Mouse (Mus musculus) liver, embryonic 14.5 days (tissue): ENCODE measurements around the gene Pus10. TPM values are rescaled to one million over a fixed set of nuclear protein-coding genes. Genes with fewer than 3 reads are reported as not detected.
"Not testable (repeated sequence)": the region's sequence is repeated elsewhere in the genome, so short reads cannot be mapped to it uniquely, and the experiment has no call there.

Source experiments
- ATAC-seq: fragments of 200-750 bp; cut with Nextera tagmentation; 2 replicates; pipeline ENCODE4 v1.8.0; 2017; ENCODE audit warnings: moderate number of reproducible peaks, mild to moderate bottlenecking, moderate library complexity; ENCODE audit not compliant: insufficient read depth
- DNase-seq, 3 experiments: peaks; one replicate each; pipeline ENCODE4 v3.0.0-alpha.2; 2012 to 2013; ENCODE audit warnings: low read depth in 3 of 3, low spot score in 3 of 3
- H3K27ac ChIP-seq: fragments of 300-500 bp; sonication (generic); 2 replicates; pipeline ENCODE4 v1.5.1; 2014; ENCODE audit warnings: moderate library complexity, mild to moderate bottlenecking, control low read depth, inconsistent platforms
- H3K27me3 ChIP-seq: fragments of 300-500 bp; sonication (generic); 2 replicates; pipeline ENCODE4 v1.6.1; 2014; ENCODE audit warnings: mild to moderate bottlenecking, low read length, moderate library complexity; ENCODE audit not compliant: control insufficient read depth, insufficient read depth
- H3K36me3 ChIP-seq: fragments of 300-500 bp; sonication (generic); replicated peaks from 2 replicates; pipeline ENCODE4 v1.6.1; 2014; ENCODE audit warnings: low read depth; ENCODE audit not compliant: control insufficient read depth, insufficient read depth
- H3K4me1 ChIP-seq, 2 experiments: fragments of 200-500 bp in 1 of 2; fragments of 300-500 bp in 1 of 2; sonication (generic) in 1 of 2; replicated peaks; 2 replicates each; pipeline ENCODE4 v1.6.1; 2012 to 2014; ENCODE audit warnings: antibody characterized with exemption in 1 of 2, inconsistent platforms in 1 of 2, low read length in 1 of 2; ENCODE audit not compliant: control insufficient read depth in 2 of 2, insufficient read depth in 2 of 2
- H3K4me2 ChIP-seq: fragments of 300-500 bp; sonication (generic); 2 replicates; pipeline ENCODE4 v1.6.1; 2014; ENCODE audit warnings: low read depth, mild to moderate bottlenecking, control low read depth, moderate library complexity
- H3K4me3 ChIP-seq, 2 experiments: fragments of 200-500 bp in 1 of 2; fragments of 300-500 bp in 1 of 2; sonication (generic) in 1 of 2; 2 replicates each; pipeline ENCODE4 v1.5.1; 2012 to 2014; ENCODE audit warnings: low read depth in 2 of 2, low read length in 2 of 2, mild to moderate bottlenecking in 2 of 2, control low read depth in 1 of 2, inconsistent platforms in 1 of 2, moderate library complexity in 1 of 2; ENCODE audit not compliant: insufficient read depth in 1 of 2
- H3K9ac ChIP-seq: fragments of 300-500 bp; sonication (generic); replicated peaks from 2 replicates; pipeline ENCODE4 v1.6.1; 2014; ENCODE audit warnings: mild to moderate bottlenecking, control low read depth, moderate library complexity
- H3K9me3 ChIP-seq: fragments of 300-500 bp; sonication (generic); 2 replicates; pipeline ENCODE4 v1.6.1; 2016; ENCODE audit warnings: low read length, mixed read lengths; ENCODE audit not compliant: control insufficient read depth
- CTCF ChIP-seq: IDR thresholded peaks from 2 replicates; pipeline ENCODE4 v1.5.1; 2016; ENCODE audit warnings: antibody characterized with exemption, low read depth, control low read depth
- EP300 ChIP-seq: IDR thresholded peaks from 2 replicates; pipeline ENCODE4 v1.6.1; 2016; ENCODE audit warnings: antibody characterized with exemption, low read depth
- WGBS: fragments of 180-500 bp; shearing (Covaris S2); extraction: QIAGEN DNeasy Blood & Tissue Kit; methylation state at CpG from one replicate; pipeline ENCODE4 v1.1.7; 2014; ENCODE audit not compliant: insufficient replicate concordance; 5-methylcytosine and 5-hydroxymethylcytosine counted together
- polyA plus RNA-seq, 2 experiments: library from polyadenylated mRNA; depleted of rRNA in 1 of 2; stranded (reverse) in 1 of 2; unstranded in 1 of 2; fragments of >200 nt; fragmentation: Nextera tagmentation in 1 of 2; extraction: Ambion mirVana in 1 of 2; gene quantifications; 2 replicates each; pipeline versions ENCODE4 v1.2.1 to v1.2.3; 2012 to 2014

Pus10 gene
- polyA plus RNA-seq, 2 experiments = 6.1 to 13.6 TPM

DNA sequence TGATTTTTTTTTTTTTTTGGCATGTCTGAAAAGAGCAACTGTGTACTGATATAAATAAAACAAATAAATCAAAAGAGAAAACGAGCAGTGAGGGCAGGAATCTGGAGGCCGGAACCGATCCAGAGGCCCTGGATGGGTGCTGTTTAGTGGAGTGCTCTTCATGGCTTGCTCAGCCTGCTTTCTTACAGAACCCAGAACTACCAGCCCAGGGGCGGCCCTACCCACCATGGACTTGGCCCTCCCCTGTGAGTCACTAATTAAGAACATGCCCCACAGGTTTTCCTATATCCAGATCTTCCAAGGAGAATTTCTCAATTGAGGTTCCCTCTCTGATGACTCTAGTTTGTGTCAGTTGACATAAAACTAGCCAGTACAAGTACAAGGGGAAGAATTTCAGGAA lies 80.6 kb downstream of the Pus10 start:
- TF ChIP-seq EP300 = no peak
- TF ChIP-seq CTCF = no peak
- ATAC-seq = no peak

DNA sequence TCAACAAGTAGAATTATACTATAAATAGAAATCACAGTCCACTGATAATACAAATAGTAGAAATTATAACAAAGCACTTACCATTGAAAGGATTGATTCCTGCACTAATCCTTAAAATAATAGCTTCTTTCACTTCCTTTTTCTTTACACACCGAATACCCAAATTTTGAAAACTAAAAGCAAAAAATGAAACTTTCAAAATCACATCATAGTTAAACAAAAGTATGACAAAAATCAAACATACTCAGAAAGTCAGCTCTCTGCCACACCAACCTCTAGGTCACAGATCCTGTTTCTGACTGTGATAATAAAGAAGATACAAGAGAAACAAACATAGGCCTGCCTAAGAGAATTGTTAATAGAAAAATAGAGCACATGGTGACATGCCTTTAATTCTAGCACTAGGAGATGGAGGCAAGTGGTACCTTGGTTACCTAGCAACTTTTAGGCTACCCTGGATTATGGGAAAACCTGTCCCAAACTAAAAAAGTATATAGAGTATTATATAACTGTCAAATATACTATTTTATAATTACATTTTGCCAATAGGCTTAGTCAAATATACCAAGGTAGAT lies 87.7 kb downstream of the Pus10 start:
- WGBS = 64% methylated on average over 1 of the region's 1 CpGs
- no peaks in the 10 kb centered on the region for H3K36me3 ChIP-seq
- H3K27ac ChIP-seq = no peak overlapping the region
- H3K4me1 ChIP-seq = no peaks in the 10 kb centered on the region
- no peak for DNase-seq
- no peaks in the 10 kb centered on the region for H3K9me3 ChIP-seq
- ATAC-seq = no peak
- no peak overlapping the region for H3K4me3 ChIP-seq
- TF ChIP-seq EP300 (no peak), CTCF (no peak)
- H3K27me3 ChIP-seq = no peaks in the 10 kb centered on the region
- H3K9ac ChIP-seq = no peak overlapping the region
- no peak overlapping the region for H3K4me2 ChIP-seq

More for the DNA sequence above, 80.6 kb downstream of the Pus10 start:
- Histone ChIP-seq H3K4me2 (no peak overlapping the region), H3K9ac (no peak overlapping the region), H3K4me1 (peaks cover 0 to 3% of the 10 kb centered on the region in 2 experiments; a peak in 1 of 4 replicates), H3K27me3 (no peaks in the 10 kb centered on the region), H3K27ac (no peak overlapping the region), H3K9me3 (no peaks in the 10 kb centered on the region), H3K4me3 (no peak overlapping the region), H3K36me3 (no peaks in the 10 kb centered on the region)
- 63% methylated on average over 4 of the region's 4 CpGs for WGBS
- DNase-seq = no peak

DNA sequence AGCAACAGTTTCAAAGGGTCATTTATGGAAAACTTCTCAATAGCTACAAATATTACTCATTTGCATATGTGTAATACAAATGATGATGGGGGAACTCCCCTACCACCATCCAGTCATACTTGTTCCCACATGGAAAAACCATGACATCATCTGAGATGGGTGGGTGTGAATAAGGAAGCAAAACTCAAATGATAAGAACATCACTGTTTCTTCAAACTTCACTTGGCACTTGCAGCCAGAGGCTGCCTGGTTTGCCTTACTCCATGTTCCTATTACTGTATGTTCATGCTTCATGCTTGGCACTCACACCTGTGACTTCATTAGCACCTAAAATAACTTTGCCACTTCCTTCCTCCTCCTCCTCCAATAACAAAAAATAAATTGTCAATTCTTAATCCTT lies 88.9 kb downstream of the Pus10 start:
- Histone ChIP-seq H3K4me3 (no peak overlapping the region), H3K36me3 (no peaks in the 10 kb centered on the region), H3K27ac (no peak overlapping the region), H3K4me2 (no peak overlapping the region), H3K9ac (no peak overlapping the region), H3K9me3 (no peaks in the 10 kb centered on the region), H3K4me1 (no peaks in the 10 kb centered on the region), H3K27me3 (no peaks in the 10 kb centered on the region)
- ATAC-seq (no peak), DNase-seq (no peak)
- TF ChIP-seq EP300 (no peak), CTCF (no peak)

DNA sequence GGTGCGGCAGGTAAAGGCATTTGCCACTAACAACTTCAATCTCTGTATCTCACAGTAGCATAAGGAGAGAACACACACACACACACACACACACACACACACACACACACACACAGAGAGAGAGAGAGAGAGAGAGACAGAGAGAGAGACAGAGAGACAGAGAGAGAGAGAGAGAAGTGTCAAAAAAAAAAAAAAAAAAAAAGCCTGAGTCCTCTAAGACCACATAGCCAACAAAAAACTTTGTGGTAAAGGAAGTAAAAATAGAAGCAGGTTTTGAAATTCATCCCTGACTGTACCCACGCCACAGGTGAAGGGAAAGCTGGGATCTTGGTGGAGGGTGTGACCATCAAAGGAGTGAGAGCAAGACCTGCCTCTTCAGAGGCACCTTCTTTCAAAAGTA lies 92.7 kb downstream of the Pus10 start:
- H3K4me1 ChIP-seq = no peaks in the 10 kb centered on the region
- TF ChIP-seq EP300 = no peak
- no peak for TF ChIP-seq CTCF
- no peaks in the 10 kb centered on the region for H3K9me3 ChIP-seq
- no peak overlapping the region for H3K4me2 ChIP-seq
- H3K9ac ChIP-seq = no peak overlapping the region
- no peak for DNase-seq
- no peaks in the 10 kb centered on the region for H3K36me3 ChIP-seq
- no peaks in the 10 kb centered on the region for H3K27me3 ChIP-seq
- H3K4me3 ChIP-seq = no peak overlapping the region
- WGBS = 43% methylated on average over 2 of the region's 2 CpGs
- no peak overlapping the region for H3K27ac ChIP-seq
- ATAC-seq = no peak

DNA sequence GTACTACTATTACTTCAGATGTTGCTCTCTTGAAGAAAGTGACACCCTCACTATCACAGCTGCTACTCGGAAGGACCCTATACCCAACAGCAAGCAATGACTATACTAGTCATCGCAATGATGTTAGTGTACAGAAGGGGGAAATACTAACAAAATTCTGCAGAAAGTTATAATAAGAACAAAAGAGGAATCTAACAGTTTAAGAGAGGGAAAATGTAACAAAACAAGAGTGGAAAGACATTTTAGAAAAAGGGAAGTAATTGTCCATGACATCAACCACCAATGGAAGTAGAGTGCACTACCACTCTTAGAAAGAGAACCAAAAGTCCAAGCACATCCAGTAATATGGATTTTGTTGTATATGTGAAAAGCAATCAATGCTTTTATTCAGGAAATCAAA lies 97.2 kb downstream of the Pus10 start:
- Histone ChIP-seq H3K4me1 (no peaks in the 10 kb centered on the region), H3K9ac (no peak overlapping the region), H3K4me2 (no peak overlapping the region), H3K27ac (no peak overlapping the region), H3K36me3 (no peaks in the 10 kb centered on the region), H3K27me3 (no peaks in the 10 kb centered on the region), H3K9me3 (no peaks in the 10 kb centered on the region), H3K4me3 (no peak overlapping the region)
- 67% methylated on average over 2 of the region's 2 CpGs for WGBS
- DNase-seq (no peak), ATAC-seq (no peak)
- no peak for TF ChIP-seq EP300
- TF ChIP-seq CTCF = no peak

DNA sequence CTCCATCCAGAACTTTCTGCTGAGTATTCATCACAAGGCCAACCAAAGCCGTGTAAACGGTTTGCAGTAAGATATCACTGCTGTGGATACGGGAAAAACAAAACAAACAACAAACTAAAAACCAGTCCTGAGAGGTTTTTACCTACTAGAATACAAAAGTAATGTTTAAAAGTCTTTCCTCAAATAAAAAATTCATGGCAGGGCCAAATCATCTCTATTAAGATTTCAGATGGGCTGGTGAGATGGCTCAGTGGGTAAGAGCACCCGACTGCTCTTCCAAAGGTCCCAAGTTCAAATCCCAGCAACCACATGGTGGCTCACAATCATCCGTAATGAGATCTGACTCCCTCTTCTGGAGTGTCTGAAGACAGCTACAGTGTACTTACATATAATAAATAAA lies 101.9 kb downstream of the Pus10 start:
- not testable (repeated sequence) for H3K27ac ChIP-seq, H3K4me2 ChIP-seq, H3K9ac ChIP-seq, DNase-seq, H3K36me3 ChIP-seq, ATAC-seq, H3K4me1 ChIP-seq, H3K9me3 ChIP-seq, H3K4me3 ChIP-seq
- WGBS = 68% methylated on average over 4 of the region's 5 CpGs
- peaks cover 22% of the 10 kb centered on the region for H3K27me3 ChIP-seq
